Mouse (Mus musculus): ENCODE data around the gene G0s2. TPM values are rescaled to one million over a fixed set of nuclear protein-coding genes. Genes with fewer than 3 reads are reported as not detected.

Gene G0s2
- 4.2 TPM for polyA plus RNA-seq (2017; shearing (Covaris generic))

DNA sequence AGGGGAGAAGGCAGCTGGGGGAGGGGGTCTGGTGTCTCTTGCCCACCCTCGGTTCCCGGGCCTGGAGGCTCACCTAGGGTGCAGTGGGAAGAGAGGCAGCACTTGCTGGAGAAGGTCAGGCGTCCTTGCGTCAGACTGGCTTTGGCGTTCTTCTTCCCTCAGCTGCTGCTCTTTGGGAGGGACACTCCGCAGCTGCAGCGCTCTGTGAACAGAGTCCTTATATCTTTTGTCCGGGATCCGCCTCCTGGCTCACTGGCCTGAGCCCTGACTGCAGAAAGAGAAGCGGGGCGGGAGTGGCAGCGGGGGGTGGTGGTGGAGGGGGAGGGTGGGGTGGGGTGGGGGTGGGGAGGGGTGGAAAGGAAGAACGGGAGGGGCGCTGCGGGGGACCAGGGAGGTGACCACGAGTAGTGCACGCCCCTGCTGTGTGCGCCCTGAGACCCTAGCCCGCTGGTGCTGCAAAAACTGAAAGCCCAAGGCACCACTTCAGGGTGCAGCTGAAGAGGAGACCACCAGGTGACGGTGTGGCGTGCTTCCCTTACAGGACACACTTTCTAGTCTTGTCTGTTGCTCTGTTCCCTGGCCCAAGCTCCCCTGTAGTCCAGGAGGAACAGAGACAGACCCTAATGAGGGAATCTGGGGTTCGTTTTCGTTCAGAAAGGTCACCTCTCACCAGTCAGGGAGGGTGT lies at the start of gene G0s2:
TSS of gene G0s2 (minus strand) at position 302 of the 686 bp plus-strand sequence.

DNA sequence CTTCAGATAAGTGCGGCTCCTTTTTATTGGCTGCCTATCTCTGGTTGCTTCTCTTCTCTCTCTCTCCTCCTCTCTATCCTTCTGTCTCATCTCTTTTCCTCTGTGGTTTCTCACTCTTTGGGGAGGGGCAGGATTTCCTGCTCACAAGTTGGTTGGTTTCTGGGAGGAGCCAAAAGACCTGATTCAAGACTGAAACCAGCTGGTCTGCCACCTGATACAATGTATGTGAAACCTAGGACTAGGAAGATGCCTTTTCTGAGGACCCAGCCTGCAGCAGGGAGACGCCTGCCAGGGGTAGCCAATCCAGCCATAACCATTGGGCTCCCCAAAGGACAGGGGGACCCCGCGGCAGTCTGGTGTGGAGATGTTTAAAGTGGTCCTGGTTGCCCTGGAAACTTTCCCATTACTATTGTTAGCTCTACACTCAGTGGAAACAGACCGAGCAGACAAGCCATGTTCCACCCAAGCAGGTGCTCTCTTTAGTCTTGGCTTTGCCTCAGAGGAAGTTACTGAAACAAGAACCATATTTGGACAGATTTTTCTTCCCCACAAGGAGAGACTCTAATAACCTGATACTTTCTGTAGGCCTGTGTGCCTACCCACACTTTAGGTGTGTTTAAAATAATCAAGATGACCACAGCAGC lies 8.9 kb downstream of the G0s2 start, which contains the start of gene Hsd11b1:
TSS of gene Hsd11b1 (minus strand) at position 121 of the 644 bp plus-strand sequence.

Other genes starting within 250 kb of the G0s2 start
- 0.26 TPM for gene Syt14, start 237.4 kb downstream of the G0s2 start, polyA plus RNA-seq (2017; shearing (Covaris generic))
- 8.0 TPM for gene Diexf, start 142.9 kb downstream of the G0s2 start, polyA plus RNA-seq (2017; shearing (Covaris generic))
- 19.9 TPM for gene Irf6, start 120.1 kb downstream of the G0s2 start, polyA plus RNA-seq (2017; shearing (Covaris generic))
- 10.8 TPM for gene A130010J15Rik, start 105.2 kb downstream of the G0s2 start, polyA plus RNA-seq (2017; shearing (Covaris generic))
- 636 TPM for gene Traf3ip3, start 71.5 kb downstream of the G0s2 start, polyA plus RNA-seq (2017; shearing (Covaris generic))
- 28.6 TPM for gene Lamb3, start 65.5 kb downstream of the G0s2 start, polyA plus RNA-seq (2017; shearing (Covaris generic))
- 159 TPM for gene Hsd11b1, start 9.1 kb downstream of the G0s2 start, polyA plus RNA-seq (2017; shearing (Covaris generic))
- gene Camk1g, start 97.1 kb upstream of the G0s2 start, polyA plus RNA-seq (2017; shearing (Covaris generic)): not detected

Data from CD4-positive, CD25-positive, alpha-beta regulatory T cell, adult 9 weeks (primary cell).